Mouse (Mus musculus): ENCODE data around the gene Lamc3.
"Not testable (repeated sequence)": the region's sequence is repeated elsewhere in the genome, so short reads cannot be mapped to it uniquely, and the experiment has no call there.

Gene Lamc3

GRCm38 (mm10) chr2:31874290-31874855 is 12.7 kb upstream of the Lamc3 start:
- ATAC-seq (ENCODE audit: insufficient number of reproducible peaks, low FRiP score, low TSS enrichment): no peak

- ATAC-seq (ENCODE audit: insufficient number of reproducible peaks, low FRiP score, low TSS enrichment): no peak
These were observed 10.6 kb upstream of the Lamc3 start for GRCm38 (mm10) chr2:31876446-31876845.

- no peak for ATAC-seq (ENCODE audit: insufficient number of reproducible peaks, low FRiP score, low TSS enrichment)
These were observed 8.5 kb upstream of the Lamc3 start for GRCm38 (mm10) chr2:31878610-31879009.

GRCm38 (mm10) chr2:31880868-31881267 is 6.2 kb upstream of the Lamc3 start:
- ATAC-seq (ENCODE audit: insufficient number of reproducible peaks, low FRiP score, low TSS enrichment): no peak

GRCm38 (mm10) chr2:31883061-31883460 is 4.0 kb upstream of the Lamc3 start:
- ATAC-seq (ENCODE audit: insufficient number of reproducible peaks, low FRiP score, low TSS enrichment): no peak

GRCm38 (mm10) chr2:31884806-31885205 is 2.3 kb upstream of the Lamc3 start:
- ATAC-seq (ENCODE audit: insufficient number of reproducible peaks, low FRiP score, low TSS enrichment): no peak

GRCm38 (mm10) chr2:31888871-31889270 is 1.8 kb downstream of the Lamc3 start:
- no peak for ATAC-seq (ENCODE audit: insufficient number of reproducible peaks, low FRiP score, low TSS enrichment)

- ATAC-seq (ENCODE audit: insufficient number of reproducible peaks, low FRiP score, low TSS enrichment): no peak
These were observed 4.1 kb downstream of the Lamc3 start for GRCm38 (mm10) chr2:31891219-31891618.

GRCm38 (mm10) chr2:31893110-31893669 is 6.1 kb downstream of the Lamc3 start:
- no peak for ATAC-seq (ENCODE audit: insufficient number of reproducible peaks, low FRiP score, low TSS enrichment)

GRCm38 (mm10) chr2:31894221-31894870 is 7.3 kb downstream of the Lamc3 start:
- ATAC-seq (ENCODE audit: insufficient number of reproducible peaks, low FRiP score, low TSS enrichment): no peak

- no peak for ATAC-seq (ENCODE audit: insufficient number of reproducible peaks, low FRiP score, low TSS enrichment)
These were observed 13.8 kb downstream of the Lamc3 start for GRCm38 (mm10) chr2:31900932-31901331.

- no peak for ATAC-seq (ENCODE audit: insufficient number of reproducible peaks, low FRiP score, low TSS enrichment)
These were observed 14.7 kb downstream of the Lamc3 start for GRCm38 (mm10) chr2:31901659-31902362.

GRCm38 (mm10) chr2:31904089-31904488 is 17.0 kb downstream of the Lamc3 start:
- no peak for ATAC-seq (ENCODE audit: insufficient number of reproducible peaks, low FRiP score, low TSS enrichment)

GRCm38 (mm10) chr2:31904622-31905021 is 17.5 kb downstream of the Lamc3 start:
- no peak for ATAC-seq (ENCODE audit: insufficient number of reproducible peaks, low FRiP score, low TSS enrichment)

GRCm38 (mm10) chr2:31905682-31906081 is 18.6 kb downstream of the Lamc3 start:
- ATAC-seq (ENCODE audit: insufficient number of reproducible peaks, low FRiP score, low TSS enrichment): no peak

- ATAC-seq (ENCODE audit: insufficient number of reproducible peaks, low FRiP score, low TSS enrichment): no peak
These were observed 19.3 kb downstream of the Lamc3 start for GRCm38 (mm10) chr2:31906407-31906806.

- no peak for ATAC-seq (ENCODE audit: insufficient number of reproducible peaks, low FRiP score, low TSS enrichment)
These were observed 25.5 kb downstream of the Lamc3 start for GRCm38 (mm10) chr2:31912575-31912974.

GRCm38 (mm10) chr2:31914213-31914612 is 27.1 kb downstream of the Lamc3 start:
- ATAC-seq (ENCODE audit: insufficient number of reproducible peaks, low FRiP score, low TSS enrichment): not testable (repeated sequence)

GRCm38 (mm10) chr2:31915112-31915511 is 28.0 kb downstream of the Lamc3 start:
- no peak for ATAC-seq (ENCODE audit: insufficient number of reproducible peaks, low FRiP score, low TSS enrichment)

GRCm38 (mm10) chr2:31917636-31918035 is 30.5 kb downstream of the Lamc3 start:
- ATAC-seq (ENCODE audit: insufficient number of reproducible peaks, low FRiP score, low TSS enrichment): no peak

- ATAC-seq (ENCODE audit: insufficient number of reproducible peaks, low FRiP score, low TSS enrichment): no peak
These were observed 36.6 kb downstream of the Lamc3 start for GRCm38 (mm10) chr2:31923645-31924044.

Measured in cerebellum, adult (tissue).